Mouse (Mus musculus) right cerebral cortex, postnatal 36 days (tissue): ENCODE measurements around the gene Msmo1.

ENCODE experiments used
- DNase-seq, 2 experiments: peaks; one replicate each; pipeline ENCODE4 v3.0.0; 2022; ENCODE audit warnings: low spot score in 2 of 2, mixed read lengths in 1 of 2

Msmo1 gene

GRCm38 (mm10) chr8:64711544-64711943 is 22.0 kb downstream of the Msmo1 start:
- DNase-seq: no peak

GRCm38 (mm10) chr8:64707481-64707880 is 26.1 kb downstream of the Msmo1 start:
- DNase-seq: no peak

- no peak for DNase-seq
Observed at GRCm38 (mm10) chr8:64703191-64703590, 30.4 kb downstream of the Msmo1 start.

- peak; percentile 83 to 85 for DNase-seq
Observed at GRCm38 (mm10) chr8:64692651-64693201, 40.9 kb downstream of the Msmo1 start, which contains the start of gene Cpe. Gene Cpe (minus strand): TSS chr8:64693054.

GRCm38 (mm10) chr8:64691591-64692401 is 41.8 kb downstream of the Msmo1 start:
- no peak for DNase-seq

GRCm38 (mm10) chr8:64690845-64691244 is 42.7 kb downstream of the Msmo1 start:
- DNase-seq: no peak

GRCm38 (mm10) chr8:64690306-64690705 is 43.3 kb downstream of the Msmo1 start:
- no peak for DNase-seq

- DNase-seq: no peak
Observed at GRCm38 (mm10) chr8:64688741-64689140, 44.9 kb downstream of the Msmo1 start.

GRCm38 (mm10) chr8:64688161-64688560 is 45.4 kb downstream of the Msmo1 start:
- no peak for DNase-seq

- DNase-seq: no peak
Observed at GRCm38 (mm10) chr8:64682501-64682900, 51.1 kb downstream of the Msmo1 start.

- DNase-seq: no peak
Observed at GRCm38 (mm10) chr8:64676381-64676780, 57.2 kb downstream of the Msmo1 start.

GRCm38 (mm10) chr8:64674951-64675585 is 58.5 kb downstream of the Msmo1 start:
- DNase-seq: no peak

GRCm38 (mm10) chr8:64672920-64673319 is 60.7 kb downstream of the Msmo1 start:
- DNase-seq: no peak

- DNase-seq: no peak
Observed at GRCm38 (mm10) chr8:64671937-64672336, 61.7 kb downstream of the Msmo1 start.
